Mouse (Mus musculus): ENCODE measurements at regions not wholly inside any gene's neighbourhood (a gene's known extent, or its start where the extent isn't known, plus 50 kb on each side); places are given as distances from the start of the nearest gene placed in this dataset.
"Not testable (repeated sequence)": the region's sequence is repeated elsewhere in the genome, so short reads cannot be mapped to it uniquely, and the experiment has no call there.

DNA sequence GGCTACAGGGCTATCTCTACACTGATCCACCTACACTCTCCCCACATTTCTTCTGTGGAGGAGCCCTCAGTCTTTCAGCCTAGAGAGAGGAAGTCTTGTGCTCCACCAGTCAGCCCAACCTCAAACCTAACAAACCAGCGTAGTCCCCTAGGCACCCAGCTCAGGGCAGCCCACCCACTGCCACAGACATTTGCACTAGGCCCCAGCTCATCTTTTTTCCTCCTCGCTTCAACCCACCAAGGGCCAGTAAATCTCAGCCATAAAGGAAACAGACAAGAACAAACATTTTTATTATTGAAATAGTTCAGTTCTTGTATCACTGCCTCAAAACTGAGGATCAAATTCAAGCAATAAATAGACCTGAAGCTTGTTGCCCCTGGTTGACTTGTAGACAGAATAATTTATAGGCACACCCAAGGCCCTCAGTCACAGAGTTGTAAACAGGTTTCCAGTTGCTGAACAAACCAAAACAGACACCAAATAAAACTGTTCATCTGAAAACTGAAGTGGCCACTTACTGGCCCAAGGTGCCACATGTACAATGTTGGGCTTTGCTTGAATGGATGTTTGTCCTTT lies 58.0 kb upstream of the Cdyl start:
- DNase-seq (ENCODE audit: low spot score in 2 of 2) = no peak

- DNase-seq (ENCODE audit: low spot score in 2 of 2) = no peak
These were observed 56.6 kb upstream of the Cdyl start for GRCm38 (mm10) chr13:35603080-35603479.

DNA sequence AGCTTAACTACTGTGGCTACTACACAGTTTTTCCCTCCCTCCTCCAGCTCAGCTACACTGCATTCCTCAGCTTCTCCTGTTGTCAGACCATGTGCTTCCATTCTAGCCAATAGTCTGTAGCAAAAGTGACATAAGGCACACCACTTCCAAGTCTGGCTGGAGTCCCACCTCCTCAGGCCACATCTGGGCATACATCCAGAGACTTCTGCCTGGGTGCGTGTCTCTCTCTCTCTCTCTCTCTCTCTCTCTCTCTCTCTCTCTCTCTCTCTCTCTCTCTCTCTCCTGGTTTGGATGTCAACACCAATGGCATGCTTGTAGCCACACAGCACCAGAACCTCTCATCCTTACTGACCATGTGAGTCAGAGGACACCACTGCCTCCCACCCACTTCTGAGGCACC lies 55.6 kb upstream of the Cdyl start:
- peak in 1 of 2 experiments; percentile 42 for DNase-seq (ENCODE audit: low spot score in 2 of 2)

- DNase-seq (ENCODE audit: low spot score in 2 of 2) = no peak
These were observed 54.9 kb upstream of the Cdyl start for GRCm38 (mm10) chr13:35604765-35605164.

DNA sequence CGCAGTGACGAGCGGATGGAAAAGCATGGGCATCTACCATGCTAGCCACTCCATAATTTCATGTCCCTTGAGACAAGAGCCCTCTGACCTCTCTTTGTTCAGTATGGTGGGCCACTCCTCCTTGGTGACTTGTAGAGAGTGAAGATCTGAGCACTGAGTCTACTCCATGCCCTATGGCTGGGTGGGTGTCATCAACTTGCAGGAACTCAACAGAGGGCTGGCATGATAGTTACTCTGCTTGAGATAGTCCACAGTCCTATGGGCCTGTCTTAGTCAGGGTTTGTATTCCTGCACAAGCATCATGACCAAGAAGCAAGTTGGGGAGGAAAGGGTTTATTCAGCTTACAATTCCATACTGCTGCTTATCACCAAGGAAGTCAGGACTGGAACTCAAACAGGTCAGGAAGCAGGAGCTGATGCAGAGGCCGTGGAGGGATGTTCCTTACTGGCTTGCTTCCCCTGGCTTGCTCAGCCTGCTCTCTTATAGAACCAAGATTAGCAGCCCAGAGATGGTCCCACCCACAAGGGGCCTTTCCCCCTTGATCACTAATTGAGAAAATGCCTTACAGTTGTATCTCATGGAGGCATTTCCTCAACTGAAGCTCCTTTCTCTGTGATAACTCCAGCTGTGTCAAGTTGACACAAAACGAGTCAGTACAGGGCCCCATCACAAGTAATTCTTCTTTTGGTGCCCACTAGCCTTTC lies 52.6 kb upstream of the Cdyl start:
- not testable (repeated sequence) for DNase-seq (ENCODE audit: low spot score in 2 of 2)

GRCm38 (mm10) chr13:35607710-35608109 lies 51.9 kb upstream of the Cdyl start:
- no peak for DNase-seq (ENCODE audit: low spot score in 2 of 2)
